Mouse (Mus musculus) adipocyte (in vitro differentiated cells): ENCODE results near the gene Syt14.

Source experiments
- DNase-seq: peaks from one replicate; pipeline ENCODE4 v3.0.0-alpha.2; 2016; ENCODE audit warnings: low spot score

Syt14 gene

GRCm38 (mm10) chr1:192987203-192987602, 48.4 kb downstream of the Syt14 start:
- DNase-seq: no peak

- DNase-seq: no peak
Measured at GRCm38 (mm10) chr1:192986481-192986880, 49.1 kb downstream of the Syt14 start.

DNA sequence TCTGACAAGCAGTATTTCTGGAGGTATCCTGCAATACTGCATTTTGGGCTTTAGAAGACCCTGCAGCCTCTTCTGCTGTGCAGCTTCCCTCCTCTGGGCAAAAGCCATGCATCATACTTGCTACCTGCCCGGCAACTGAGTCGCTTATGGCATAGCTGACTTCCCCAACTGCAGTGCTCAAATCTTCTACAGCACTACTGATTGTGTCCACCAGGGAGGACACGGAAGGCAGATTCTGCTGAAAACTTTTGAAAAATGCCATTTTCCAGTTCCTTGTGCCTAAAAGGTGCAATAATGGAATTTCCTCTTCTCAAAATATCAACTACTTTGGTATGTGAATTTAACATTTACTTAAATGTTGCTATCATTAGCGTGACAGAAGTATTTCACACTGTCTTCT, 51.2 kb downstream of the Syt14 start:
- no peak for DNase-seq

- DNase-seq: no peak
Measured at GRCm38 (mm10) chr1:192981658-192982057, 53.9 kb downstream of the Syt14 start.

DNA sequence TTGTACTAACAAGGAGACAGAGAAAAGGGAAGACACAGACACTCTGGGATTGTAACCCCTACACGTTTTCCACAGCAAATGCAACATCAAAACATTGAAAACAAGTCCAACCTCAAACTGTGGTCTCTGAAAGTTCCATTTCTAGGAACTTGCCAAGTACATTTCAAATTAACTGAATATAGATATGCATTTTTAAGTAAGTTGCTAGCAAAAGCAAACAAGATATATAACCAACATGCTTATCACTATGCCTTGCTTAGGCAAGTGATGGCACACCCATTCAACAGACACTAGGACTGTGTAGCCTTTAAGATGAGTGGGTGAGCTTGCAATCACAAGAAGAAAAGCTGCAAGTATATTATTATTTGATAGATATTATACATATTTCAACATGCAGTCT, 54.5 kb downstream of the Syt14 start:
- no peak for DNase-seq

GRCm38 (mm10) chr1:192962323-192962722, 73.3 kb downstream of the Syt14 start:
- DNase-seq: no peak

- DNase-seq: no peak
Measured at GRCm38 (mm10) chr1:192947839-192948173, 87.8 kb downstream of the Syt14 start.

DNA sequence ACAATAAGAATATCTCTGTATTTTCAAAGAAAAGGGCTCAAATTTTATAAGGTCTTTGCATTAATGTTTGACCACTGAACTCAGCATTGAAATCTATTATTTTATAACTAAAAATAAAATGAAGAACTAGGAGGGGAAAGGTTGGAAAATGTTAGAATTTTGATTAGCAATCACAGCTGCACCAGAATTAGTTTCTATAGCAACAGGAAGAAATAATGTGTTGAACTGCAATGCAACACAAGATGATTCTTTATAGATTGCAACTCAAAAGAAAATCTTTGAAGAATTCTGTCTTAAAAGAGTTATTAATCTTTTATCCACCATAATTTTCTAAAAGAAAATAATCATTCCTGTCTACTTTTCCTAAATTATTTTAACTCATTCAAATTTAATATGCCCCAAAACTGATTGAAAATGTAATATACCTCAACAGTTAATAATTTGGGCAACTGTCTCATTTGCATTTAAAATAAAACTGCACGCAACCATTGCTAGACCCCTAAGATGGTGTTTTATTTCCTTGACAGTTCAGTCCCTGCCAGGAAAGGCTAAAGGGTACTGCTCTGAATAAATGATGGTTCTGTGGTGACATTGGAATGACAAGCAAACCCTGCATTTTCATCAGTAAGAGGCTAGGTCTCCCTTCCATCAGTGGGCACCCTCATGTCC, 88.3 kb downstream of the Syt14 start:
- DNase-seq: no peak

GRCm38 (mm10) chr1:192939033-192939432, 96.5 kb downstream of the Syt14 start:
- DNase-seq: no peak

DNA sequence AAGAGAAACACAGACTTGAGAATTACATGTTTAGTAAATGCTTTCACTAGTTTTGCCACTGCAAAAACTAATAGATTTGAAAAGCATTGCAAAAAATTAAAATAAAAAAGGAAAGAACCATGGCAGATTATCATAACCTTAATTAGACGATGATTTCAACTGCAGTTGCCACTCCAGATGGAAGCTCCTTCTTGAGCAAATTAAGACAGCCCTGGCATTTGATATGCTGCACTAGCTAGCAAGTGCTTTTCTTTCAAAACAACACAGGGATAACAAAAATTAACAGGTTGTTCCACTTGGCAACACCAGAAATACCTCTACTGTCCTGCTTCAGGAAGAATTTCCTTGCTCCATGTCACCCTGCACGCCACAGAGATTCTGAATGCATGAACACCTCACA, 97.6 kb downstream of the Syt14 start:
- DNase-seq: no peak

GRCm38 (mm10) chr1:192931797-192932196, 103.8 kb downstream of the Syt14 start:
- peak; percentile 55 for DNase-seq

DNA sequence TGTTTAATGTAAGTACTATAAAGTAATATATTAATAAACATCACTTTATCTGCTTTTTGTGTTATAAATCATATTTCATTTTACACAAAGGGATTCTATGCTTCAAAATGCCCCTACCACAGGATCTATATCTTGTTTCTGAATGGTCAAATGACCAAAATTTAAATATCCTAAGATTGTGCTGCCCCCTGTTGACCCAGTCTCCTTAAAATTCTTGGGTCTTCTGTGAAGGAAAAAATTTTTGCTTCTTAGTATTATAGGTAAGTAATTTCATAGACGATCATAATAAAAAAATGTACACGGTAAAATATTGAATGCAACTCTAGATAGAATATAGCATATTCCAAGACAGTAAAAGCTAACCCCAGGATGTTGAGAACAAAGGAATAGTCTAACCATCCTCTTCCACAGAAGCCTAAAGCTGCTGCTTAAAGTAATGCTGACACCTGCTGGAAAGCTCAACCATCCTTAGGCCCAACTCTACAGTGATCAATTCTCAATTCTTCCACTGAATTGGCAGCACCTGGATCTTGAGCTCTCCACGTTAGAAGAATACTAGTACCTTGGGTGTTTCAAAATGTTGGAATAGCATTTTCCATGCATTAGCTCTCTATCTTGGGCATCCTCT, 123.4 kb downstream of the Syt14 start:
- peak; percentile 66 for DNase-seq

DNA sequence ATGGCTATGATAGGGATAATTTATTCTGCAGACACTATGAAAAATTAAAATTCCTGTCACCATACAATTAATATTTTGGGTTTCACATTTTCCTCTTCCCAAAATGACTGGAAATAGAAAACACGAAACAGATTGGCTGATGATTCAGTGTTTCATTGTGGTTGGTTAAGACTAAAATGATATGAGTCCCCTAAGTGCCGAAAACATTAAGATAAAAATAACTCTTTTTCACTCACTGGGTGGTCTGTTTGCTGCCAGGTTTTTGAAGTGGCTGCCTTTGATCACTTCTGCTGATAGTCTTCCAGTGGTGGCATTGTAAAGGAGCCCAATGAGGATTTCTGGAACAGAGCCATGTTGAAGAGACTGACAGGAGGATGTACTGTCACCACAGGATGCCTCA, 134.1 kb downstream of the Syt14 start:
- no peak for DNase-seq

GRCm38 (mm10) chr1:192900913-192901312, 134.7 kb downstream of the Syt14 start:
- no peak for DNase-seq

GRCm38 (mm10) chr1:192898742-192899141, 136.8 kb downstream of the Syt14 start:
- no peak for DNase-seq

GRCm38 (mm10) chr1:192897218-192897617, 138.4 kb downstream of the Syt14 start:
- no peak for DNase-seq

DNA sequence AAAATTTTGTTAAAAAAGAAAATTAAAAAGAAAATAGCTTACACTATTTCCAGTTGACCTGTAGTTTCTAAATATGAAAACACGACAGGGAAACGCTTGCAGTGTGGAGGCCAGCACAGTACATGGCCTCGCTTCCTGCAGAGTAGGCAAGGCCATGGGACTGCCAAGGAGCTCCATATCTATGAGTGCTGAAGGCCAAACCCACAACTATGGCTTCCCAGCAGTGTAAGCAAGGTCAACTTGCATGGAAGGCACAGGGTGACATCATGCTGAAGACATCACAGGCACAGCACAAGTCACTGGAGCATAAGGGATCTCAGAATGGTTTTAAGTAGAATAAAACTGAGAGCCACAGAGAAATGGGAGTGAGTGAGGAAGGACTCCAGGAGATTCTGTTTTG, 139.5 kb downstream of the Syt14 start:
- DNase-seq: peak; percentile 43

DNA sequence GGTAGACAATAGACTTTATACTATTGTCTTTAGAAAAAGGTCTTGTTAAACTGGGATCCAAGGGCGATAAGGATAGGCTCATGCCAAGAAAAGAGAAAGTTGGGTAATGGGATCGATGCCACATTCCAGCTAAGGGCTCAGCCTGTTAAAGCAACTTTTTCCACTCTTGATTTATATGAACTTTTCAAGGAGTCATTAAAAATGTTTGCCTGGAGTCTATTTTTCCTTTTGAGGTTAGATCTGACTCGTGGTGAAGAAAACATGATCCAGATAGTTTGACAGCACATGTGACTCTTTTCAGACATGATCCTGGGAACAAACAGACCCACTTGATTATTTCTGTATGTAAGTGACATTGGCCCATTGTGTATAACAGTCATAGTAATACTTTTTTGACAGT, 144.9 kb downstream of the Syt14 start:
- peak; percentile 57 for DNase-seq

DNA sequence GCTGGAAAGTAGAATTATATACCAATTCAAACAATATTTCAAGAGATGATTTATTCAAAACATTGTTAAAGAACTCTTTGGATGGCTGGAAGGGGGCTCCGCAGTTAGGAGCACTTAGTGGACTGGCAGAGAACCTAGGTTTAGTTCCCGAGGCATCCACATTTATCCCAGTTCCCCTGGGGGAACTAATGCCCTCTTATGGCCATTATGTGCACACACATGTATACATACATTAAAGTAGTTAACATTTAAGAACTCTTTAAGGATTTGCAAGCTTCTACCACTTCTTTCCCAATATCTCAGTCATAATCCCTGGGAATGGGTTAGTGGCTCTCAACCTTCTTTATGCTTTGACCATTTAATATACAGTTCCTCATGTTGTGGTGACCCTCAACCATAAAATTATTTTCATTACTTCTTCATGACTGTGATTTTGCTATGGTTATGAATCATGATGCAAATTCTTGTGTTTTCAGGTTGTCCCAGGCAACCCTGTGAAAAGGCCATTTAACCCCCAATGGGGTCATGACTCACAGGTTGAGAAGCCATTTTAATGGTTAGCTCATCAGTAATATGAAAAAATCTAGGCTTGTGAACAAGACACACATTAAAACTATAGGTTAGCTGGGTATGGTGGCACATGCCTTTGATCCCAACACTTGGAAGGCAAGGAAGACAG, 152.8 kb downstream of the Syt14 start:
- no peak for DNase-seq

DNA sequence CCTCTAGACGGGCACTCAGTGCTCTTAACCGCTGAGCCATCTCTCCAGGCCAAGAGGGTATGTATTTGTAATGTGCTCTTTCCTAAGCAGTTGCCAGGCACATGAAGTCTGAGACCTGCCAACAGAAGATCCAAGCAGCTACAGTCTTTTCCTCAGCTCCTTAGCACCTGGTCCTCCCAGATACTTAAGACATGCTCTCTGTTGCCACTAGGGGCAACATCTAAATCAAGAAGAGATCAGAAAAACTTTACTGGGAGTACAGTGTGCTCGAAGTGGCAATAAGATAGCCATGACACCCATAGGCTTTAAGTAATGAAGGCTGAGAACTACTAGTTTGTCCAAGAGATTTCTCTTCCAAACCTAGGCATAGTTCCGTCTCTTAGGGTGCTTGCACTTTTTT, 155.4 kb downstream of the Syt14 start:
- DNase-seq: no peak

- no peak for DNase-seq
Measured at GRCm38 (mm10) chr1:192879086-192879580, 156.4 kb downstream of the Syt14 start.

DNA sequence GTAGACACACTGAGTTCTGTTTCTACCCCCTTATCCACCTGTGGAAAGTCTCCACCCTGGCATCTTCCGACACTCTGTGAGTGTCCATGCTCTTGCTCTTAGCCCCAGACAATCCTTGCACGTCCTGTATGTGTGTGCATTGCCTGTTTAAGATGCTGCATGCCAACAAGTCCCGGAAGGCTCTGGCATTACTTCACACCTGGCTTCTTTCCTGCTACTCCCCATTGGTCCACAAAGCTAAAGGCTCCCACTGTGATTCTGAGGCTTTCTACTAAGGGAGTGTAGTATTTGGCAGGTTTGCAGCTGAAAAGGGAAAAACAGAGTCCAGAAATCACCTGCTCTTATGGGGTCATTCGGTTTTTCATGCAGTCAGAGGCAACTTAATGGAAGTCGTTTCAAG, 162.7 kb downstream of the Syt14 start:
- DNase-seq: peak; percentile 49

DNA sequence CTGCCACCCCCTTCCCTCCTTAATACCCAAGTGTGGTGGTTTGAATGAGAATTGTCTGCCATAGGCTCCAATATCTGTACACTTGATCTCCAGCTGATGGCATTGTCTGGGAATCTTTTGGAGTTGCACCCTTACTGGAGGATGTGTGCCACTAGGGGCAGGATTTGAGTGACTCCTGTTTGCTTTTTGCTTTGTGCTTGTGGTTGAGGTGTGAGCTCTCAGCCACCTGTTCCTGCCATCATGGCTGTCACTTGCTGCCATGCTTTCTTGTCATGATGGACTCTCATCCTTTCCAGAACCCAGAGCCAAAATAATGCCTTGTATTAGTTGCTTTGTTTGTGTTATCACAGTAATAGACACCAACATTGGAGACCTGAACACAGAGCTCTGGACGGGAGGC, 165.8 kb downstream of the Syt14 start:
- no peak for DNase-seq
